Mouse (Mus musculus): Measurements from ENCODE around the gene Ttll11. TPM values are rescaled to one million over a fixed set of nuclear protein-coding genes. Genes with fewer than 3 reads are reported as not detected.

Ttll11 gene
- total RNA-seq (2021) = 10 to 100 TPM; 14.5 to 15.2 TPM
- long read RNA-seq, partial matches to known transcripts = 0 of 24 reads
- long read RNA-seq, other reads (novel, unspliced or antisense) = 23 of 24 reads

DNA sequence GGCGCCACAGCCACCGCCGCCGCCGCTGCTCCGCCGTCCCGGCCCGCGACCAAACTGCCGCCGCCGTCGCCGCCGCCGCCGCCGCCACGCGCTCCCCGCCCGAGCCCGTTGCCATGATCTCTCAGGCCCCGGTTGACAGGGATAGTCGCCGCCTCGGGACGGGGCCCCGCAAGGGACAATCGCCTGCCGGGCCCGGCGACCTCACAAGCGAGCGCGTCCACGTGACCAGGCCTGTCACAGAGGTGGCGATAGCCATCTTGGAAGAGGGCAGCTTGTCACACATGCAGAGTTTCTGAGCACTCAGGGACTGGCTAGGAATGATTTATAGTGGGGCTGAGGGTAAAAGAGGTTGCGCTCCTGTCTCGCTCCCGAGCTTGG is at the start of gene Ttll11:
Gene Ttll11 (minus strand): TSS at position 270 of the 378 bp plus-strand sequence.
- DNase-seq (ENCODE audit: low spot score in 2 of 2) = peak; percentile 91 to 96

DNA sequence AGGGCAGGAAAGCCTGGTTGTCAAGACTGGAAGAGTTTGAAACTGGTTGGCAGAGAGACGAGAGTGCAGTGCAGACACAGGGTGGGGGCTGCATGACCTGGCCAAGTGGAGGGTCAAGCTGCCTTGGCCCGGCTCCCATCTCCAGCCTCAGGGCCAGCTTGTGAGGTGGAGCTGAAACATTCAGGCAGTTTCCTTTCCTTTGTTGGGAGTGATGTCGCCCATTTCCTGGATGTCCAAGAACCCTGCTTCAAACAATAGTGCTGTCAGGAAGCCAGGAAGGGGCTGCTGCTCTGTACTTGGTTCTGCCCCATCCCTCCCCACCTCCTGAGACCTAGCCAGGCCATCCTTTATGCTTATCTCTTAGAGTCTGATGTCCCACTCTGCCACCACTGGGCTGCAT is 43.6 kb upstream of the Ttll11 start:
- DNase-seq (ENCODE audit: low spot score in 2 of 2) = no peak

DNA sequence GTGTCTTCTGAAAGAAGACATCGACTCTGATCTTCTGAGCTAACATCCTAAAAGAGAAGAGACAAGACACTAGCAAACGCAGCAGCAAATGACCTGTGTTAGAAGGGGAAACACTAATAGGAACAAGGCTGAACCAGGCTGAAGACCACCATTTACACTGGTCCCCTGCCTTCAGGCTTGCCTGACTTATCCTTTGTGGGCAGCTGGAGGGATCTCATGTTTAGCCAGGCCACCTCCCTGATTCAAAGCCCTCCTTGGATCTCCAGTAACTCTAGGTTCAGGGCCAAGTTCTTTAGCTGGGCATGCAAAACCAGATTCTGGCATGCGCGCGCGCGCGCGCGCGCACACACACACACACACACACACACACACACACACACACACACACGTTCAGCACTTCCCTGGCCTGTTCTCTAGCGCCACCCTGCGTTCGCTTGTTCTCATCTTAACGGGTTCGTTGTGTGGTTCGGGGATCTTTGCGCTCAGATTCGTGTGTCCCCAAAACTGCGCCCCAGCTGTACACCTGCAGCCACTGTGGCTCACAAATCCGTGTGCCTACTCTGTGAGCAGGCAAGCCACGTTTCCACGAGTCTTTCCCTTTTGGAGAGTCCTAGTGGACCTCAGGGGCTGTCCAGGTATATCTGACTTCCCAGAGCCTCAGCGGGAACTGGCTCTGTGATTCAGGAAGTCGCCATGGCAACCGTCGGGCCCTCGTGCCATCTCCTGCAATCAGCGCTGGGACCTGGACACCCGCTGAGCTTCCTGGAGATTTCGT is 41.9 kb upstream of the Ttll11 start:
- peak; percentile 91 to 93 for DNase-seq (ENCODE audit: low spot score in 2 of 2)

DNA sequence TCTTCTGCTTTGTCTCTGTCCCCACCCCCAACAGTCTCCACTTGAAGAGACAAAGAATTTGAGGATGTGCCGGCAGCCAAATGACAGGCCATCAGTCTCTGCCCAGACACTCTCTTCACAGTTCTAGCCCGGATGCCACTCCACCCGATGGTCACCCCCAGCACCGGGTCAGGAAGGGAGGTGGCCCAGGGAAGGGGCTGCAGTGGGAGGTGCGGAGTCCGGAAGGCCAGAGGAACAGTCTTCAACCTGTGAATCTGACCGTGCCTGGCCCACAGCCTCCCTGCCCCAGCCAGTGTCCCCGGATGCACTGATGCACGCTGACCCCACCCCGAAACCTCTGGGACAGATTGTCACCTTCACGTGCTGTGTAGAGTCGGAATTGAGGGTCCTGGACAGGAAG is 33.3 kb upstream of the Ttll11 start:
- no peak for DNase-seq (ENCODE audit: low spot score in 2 of 2)

DNA sequence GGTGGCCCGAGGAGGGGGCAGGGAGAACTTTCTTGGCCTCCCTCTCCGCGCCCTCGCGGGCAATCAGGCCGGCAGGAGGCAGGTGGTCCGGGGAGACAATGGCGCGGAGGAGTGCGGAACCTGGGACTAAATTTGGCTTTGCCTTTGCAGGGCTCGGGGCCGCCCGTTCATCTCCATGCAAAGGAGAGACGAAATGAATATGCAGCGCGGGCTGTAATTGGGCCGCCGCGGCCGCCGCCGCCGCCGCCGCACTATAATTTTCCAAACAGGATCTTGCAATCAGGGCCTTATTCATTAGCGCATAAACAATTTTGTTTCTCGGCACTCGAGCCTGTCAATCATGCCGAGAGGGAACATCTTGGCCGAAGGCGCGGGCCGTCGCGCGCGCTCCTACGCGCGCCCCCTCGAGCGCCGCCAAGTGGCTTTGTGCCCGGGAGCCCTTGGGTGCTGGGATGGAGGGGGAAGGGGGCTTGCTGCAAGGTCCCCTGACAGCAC is 31.7 kb upstream of the Ttll11 start:
- DNase-seq (ENCODE audit: low spot score in 2 of 2) = peak; percentile 41 to 56

DNA sequence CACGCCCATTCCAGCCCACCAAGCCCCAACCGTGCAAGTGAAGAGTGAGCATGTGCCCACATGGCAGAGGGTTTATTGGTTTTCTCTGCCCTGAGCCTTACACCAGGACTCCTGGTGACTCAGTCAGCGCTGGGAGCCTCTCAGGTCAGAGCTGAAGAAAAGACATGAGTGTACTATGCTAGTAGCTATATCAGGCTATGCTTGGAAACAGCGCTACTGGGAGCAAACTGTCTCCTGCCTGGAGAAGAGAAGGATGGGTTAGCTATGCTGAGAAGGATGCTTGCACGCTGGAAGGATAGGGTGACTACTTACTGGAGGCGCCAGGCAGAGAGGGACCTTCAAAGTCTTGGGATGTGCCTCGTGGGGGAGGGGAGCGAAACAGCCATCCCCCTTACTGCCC is 30.9 kb upstream of the Ttll11 start:
- no peak for DNase-seq (ENCODE audit: low spot score in 2 of 2)

DNA sequence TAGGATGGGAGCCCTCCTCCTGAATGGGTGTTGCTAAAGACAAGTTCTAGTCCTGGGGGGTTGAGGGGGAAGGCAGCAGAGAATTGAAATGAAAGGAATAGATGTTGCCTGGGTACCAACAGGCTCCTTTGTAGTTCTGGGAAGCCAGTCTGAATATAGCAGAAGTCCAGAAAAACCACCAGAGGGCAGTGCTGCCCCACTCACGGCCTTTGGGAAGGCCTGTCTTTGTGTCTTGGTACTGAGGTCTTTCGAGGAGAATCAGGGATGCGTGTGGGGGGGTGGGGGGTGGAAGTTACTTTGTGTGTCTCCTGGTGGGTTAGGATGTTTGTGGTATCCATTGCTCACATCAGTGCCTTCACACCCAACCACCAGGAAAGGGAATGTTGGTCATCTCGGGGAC is 29.7 kb upstream of the Ttll11 start:
- DNase-seq (ENCODE audit: low spot score in 2 of 2) = peak; percentile 80 to 85

DNA sequence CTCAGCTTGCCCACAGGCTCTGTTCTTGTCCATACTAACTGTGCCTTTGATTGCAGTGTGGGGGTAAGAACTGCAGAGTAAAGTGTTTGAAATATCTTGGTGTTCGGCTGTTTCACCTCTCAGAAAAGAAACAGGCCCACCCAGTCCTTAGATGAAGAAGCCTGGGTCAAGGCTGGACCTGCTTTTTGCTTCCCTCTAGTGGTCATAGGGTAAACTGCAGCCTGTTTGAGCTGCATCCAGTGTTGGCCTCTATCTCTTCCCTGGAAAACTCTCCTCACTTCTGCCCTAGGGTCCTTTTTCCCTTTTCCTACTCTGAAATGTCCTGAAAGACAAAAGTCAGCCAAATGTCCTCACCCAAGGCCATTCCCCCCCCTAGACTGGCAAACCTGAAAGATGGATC is 28.4 kb upstream of the Ttll11 start:
- peak; percentile 60 to 70 for DNase-seq (ENCODE audit: low spot score in 2 of 2)

DNA sequence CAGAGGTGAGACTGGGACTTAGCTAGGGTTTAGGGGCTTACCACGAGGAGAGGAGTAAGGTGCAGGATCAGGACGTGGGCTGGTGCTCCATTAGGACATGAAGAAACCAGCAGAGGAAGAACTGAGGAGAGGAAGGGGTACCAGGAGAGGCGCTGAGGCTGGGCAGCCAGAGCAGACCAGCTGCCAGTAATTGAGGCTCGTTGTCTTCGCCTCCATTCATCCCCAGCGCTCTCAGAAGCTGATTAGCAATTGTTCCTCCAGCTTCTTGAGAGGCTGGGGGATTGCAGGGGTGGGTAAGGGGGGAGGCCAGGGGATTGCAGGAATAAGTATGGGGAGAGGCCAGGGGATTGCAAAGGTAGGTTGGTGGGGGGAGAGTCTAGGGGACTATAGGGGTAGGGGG is 22.5 kb upstream of the Ttll11 start:
- DNase-seq (ENCODE audit: low spot score in 2 of 2) = no peak

DNA sequence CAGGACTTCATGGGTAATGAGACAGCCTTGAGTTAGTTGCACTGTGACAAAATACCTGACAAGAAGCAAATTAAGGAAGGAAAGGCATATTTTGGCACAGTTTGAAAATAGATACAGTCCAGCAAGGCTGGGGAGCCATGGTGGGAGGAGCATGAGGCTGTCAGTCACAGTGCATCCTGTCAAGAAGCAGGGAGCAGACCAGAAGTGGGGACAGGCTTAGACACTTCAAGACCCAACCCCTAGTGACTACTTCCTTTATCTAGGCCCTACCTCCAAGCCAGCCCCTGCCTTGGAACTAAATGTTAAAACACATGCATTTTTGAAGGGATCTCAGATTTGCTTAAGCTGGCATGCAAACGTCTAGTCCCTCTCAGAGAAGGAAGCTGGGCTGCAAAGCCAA is 20.7 kb upstream of the Ttll11 start:
- DNase-seq (ENCODE audit: low spot score in 2 of 2) = no peak

DNA sequence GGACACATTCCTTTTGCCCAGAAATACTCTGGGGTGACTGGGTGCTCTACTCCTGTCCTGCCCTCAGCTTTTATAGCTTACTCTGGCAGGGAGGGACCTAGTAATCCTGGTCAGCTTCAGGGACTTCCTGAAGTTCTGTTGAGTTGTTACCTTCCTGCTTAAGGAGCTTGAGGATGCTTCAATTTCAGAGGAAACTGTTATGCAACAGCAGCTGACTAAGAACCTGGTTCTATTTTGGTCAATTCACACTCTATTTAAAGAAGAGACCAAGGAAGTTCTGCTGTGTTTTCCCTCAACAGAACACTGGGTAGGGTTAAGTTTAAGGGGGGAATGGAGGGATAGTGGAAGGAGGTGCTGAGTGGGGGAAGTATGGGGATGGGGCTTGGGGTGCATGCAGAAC is 19.5 kb upstream of the Ttll11 start:
- no peak for DNase-seq (ENCODE audit: low spot score in 2 of 2)

DNA sequence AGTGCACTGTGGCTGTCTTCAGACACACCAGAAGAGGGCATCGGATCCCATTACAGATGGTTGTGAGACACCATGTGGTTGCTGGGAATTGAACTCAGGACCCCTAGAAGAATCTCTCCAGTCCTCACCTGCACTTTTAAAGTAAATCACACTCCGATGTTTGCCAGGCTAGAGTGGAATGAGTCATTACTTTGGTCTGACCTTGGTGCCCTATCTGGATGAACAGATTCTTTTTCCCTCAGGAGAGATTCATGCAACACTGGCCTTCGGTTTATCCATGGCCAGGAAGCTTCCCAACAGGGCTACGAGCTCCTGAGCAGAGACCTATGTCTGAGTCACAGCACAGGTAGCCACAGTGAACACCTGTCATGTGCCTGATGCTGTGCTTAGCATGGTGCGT is 18.7 kb upstream of the Ttll11 start:
- no peak for DNase-seq (ENCODE audit: low spot score in 2 of 2)

DNA sequence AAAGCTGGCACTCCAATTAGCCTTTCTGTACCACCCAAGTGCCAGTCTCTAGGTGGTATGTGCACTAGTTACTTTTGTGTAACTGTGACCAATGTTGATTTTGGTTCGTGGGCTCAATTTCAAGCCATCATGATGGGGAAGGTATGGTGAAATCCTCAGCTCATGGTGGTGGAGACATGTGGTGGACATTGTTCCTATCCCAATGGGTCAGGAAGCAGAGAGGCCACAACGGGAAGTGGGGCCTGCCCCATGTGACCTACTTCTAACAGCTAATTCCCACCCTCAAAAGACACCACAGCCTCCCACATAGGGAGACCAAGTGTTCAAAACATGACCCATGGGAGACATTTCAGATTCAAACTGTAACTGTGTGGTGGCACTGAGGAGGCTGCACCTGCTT is 17.0 kb upstream of the Ttll11 start:
- DNase-seq (ENCODE audit: low spot score in 2 of 2) = no peak

DNA sequence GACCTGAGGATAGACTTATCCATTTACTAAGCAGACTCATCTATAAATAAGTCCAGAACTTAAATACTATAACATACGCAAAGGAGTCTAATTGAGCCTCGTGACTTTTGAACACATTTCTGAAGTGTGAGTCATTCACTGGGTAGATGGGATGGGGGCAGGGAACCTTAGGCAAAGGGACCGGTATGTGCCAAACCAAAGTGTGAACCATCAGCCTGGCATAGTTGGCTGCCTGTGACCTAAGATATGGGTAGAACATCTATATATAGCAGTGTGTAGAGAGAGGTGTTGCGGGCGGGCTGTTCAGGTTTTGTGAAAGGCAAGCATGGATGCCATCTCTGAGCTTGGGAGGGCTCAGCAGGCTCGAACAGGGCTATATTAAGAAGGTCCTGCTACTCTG is 14.6 kb upstream of the Ttll11 start:
- DNase-seq (ENCODE audit: low spot score in 2 of 2) = no peak

DNA sequence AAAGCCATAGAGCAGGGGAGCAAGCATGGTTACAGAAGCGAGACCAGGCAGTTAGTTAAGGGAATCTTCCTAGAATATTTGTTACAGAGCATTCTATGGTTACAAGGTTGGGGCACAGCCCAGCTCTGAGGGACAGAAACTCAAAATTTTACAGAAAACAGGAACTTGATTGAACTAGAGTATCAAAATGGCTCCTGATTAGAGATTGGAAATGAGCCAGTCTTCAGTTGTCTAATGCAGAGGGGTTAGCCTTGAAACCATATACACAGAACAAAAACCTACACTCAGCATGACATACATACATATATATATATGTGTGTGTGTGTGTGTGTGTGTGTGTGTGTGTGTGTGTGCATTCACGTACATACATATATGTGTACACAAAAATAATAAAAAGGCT is 13.8 kb upstream of the Ttll11 start:
- DNase-seq (ENCODE audit: low spot score in 2 of 2) = no peak

DNA sequence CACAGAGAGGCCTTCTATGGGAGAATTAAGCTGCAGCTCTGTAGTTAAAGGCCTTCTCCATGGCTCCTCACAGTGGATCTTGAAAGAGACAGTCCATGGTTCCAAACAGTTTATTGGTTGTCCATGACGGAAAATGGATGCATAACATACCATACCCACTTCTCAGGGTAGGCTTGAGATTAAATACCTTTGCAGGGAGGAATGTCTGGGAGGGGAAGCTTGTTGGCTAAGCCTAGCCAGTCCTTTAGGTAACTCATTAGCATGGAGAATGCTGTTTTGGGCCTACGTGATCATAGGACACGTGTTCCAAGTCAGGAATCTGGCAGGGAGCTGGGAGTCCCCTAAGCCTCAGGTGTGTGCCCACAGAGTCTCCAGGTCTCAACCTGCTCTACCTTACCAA is 12.5 kb upstream of the Ttll11 start:
- DNase-seq (ENCODE audit: low spot score in 2 of 2) = no peak

DNA sequence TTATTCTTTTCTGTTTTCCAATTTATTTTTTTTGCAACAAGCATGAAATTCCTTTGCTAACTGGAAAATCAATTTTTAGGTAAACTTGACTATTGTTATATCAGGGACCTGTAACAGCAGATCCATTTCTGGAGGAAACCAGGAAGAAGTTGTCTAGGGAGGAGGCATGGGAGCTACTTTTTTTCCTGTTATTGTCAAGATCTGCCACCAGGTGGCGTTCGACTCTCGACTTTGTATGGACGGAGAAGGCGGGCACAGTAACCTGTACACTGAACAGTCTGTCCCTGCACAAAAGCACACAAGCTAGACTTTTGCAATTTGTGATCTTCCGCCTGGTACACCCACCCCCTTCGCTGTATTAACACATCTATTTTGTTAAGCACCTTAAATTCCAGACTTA is 4.2 kb upstream of the Ttll11 start:
- peak; percentile 71 to 78 for DNase-seq (ENCODE audit: low spot score in 2 of 2)

DNA sequence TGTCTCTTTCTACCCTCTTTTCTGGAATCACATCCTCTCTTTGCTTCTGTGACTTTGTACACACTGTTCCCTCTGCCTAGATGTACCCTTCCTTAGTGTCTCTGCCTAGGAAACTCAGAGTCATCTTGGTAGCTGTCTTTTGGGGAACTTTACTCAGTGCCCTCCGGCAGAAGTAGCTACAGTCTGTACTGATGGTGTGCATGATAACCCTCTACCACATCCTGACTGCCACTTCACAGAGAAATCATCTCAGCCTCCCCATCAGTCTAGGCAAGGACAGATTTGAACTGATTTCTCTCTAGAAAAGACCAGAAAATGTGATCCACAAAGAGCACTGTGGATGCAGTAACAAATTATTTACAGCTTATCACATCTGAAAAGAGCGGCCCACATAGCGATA is 2.2 kb upstream of the Ttll11 start:
- DNase-seq (ENCODE audit: low spot score in 2 of 2) = no peak

DNA sequence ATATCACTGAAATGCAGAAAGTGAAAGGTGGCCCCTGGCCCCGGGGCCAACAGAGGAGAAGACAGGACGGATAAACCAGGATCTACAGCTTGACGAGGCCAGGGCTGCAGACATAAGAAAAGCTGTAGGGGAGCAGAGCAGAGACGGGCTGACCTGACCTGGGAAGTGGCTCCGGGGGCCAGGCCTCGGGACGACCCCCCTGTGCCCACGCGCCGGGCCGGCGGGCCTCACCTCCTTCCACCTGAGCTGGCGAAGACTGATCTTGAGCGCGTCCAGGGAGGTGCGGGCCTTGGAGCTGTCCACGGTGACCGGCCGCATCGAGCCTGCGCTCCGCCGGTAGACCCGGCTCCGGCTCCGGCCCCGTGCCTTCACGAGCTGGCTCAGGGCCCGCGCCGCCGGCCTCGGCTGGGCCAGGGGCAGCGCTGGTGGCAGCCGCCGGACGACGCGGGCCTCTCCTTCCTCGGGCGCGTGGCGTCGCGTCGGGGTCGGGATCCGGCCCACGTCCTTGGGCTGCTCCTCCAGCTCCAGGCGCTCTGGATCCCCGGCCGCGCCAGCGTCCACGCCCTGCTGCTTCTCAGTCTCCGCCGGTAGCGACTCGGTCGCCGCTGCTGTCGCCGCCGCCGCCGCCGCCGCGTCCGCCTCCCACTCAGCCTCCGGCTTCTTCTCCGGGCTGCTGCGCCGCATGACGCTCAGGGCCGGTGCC is 621 bp downstream of the Ttll11 start:
- DNase-seq (ENCODE audit: low spot score in 2 of 2) = peak; percentile 51 to 66

DNA sequence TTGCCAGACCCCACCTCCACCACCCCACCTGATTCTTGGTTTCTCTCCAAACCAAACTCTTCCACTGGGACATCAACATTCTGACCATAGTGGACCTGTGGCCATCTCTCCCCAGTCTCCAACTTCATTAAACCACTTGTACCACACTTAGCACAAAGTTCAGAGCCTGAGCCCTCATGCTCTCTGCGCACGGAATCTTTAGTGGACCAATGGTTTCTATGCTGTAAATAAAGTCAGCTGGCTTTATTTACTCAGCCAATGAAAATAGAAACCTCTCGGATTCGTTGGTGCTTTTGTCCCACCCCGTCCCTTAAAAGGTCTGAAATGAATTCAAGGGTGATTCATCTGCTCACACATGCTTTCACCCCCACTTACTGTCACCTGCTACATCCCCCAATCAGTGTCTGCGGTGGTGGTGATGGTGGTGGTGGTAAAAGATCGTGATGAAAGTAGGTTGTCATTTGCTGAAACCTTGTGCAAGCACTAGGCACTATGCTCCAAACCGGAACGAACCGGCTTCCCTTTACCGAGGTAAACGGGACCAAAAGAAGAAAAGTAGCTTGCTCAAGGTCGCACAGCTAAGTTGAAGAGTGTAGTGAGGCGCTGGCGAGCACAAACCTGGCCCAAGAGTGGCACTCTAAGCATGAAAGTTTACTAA is 1.3 kb downstream of the Ttll11 start:
- peak in 1 of 2 experiments; percentile 28 for DNase-seq (ENCODE audit: low spot score in 2 of 2)

DNA sequence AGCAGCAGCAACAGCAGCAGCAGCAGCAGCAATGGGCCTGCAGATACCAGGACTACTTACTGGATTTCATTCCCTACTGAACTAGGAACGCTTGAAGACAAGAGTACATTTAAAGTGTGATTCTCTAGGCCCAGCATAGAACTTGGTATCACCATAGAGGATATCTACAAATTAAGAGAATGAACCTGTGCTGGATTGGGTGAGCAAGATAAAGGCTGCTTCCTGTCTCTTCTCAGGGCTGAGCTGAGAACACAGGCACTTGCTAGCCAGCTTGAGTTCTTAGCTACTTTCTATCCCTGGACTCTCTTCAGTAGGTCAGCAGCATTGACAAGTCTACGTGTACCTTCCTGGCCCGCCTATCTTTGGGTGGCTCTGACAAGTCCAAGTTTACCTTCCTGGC is 2.0 kb downstream of the Ttll11 start:
- DNase-seq (ENCODE audit: low spot score in 2 of 2) = no peak
